Mouse (Mus musculus) midbrain, embryonic 11.5 days (tissue): ENCODE measurements around the gene Slc4a1. TPM values are rescaled to one million over a fixed set of nuclear protein-coding genes. Genes with fewer than 3 reads are reported as not detected.

Experiments
- ATAC-seq: fragments of 200-750 bp; cut with Nextera tagmentation; 2 replicates; pipeline ENCODE4 v1.8.0; 2017; ENCODE audit warnings: moderate TSS enrichment, moderate library complexity; ENCODE audit not compliant: low FRiP score
- DNase-seq: peaks from one replicate; pipeline ENCODE4 v3.0.0; 2015; ENCODE audit warnings: low spot score; ENCODE audit errors: missing footprints
- H3K27ac ChIP-seq: fragments of 300-500 bp; sonication (generic); 2 replicates; pipeline ENCODE4 v1.5.1; 2014; ENCODE audit warnings: low read depth, low read length
- H3K27me3 ChIP-seq: fragments of 300-500 bp; sonication (generic); 2 replicates; pipeline ENCODE4 v1.6.1; 2014; ENCODE audit warnings: mild to moderate bottlenecking, low read length, moderate library complexity, mixed read lengths; ENCODE audit not compliant: control insufficient read depth, insufficient read depth
- H3K36me3 ChIP-seq: fragments of 300-500 bp; sonication (generic); 2 replicates; pipeline ENCODE4 v1.6.1; 2014; ENCODE audit warnings: mild to moderate bottlenecking, low read length, moderate library complexity, mixed read lengths; ENCODE audit not compliant: control insufficient read depth, insufficient read depth
- H3K4me1 ChIP-seq: fragments of 300-500 bp; sonication (generic); 2 replicates; pipeline ENCODE4 v1.6.1; 2014; ENCODE audit warnings: low read length; ENCODE audit not compliant: control insufficient read depth, insufficient read depth
- H3K4me2 ChIP-seq: fragments of 300-500 bp; sonication (generic); 2 replicates; pipeline ENCODE4 v1.6.1; 2014; ENCODE audit warnings: mild to moderate bottlenecking, moderate library complexity
- H3K4me3 ChIP-seq: fragments of 300-500 bp; sonication (generic); 2 replicates; pipeline ENCODE4 v1.5.1; 2014; ENCODE audit warnings: low read depth, low read length
- H3K9ac ChIP-seq: fragments of 300-500 bp; sonication (generic); 2 replicates; pipeline ENCODE4 v1.6.1; 2014; ENCODE audit warnings: low read length
- H3K9me3 ChIP-seq: fragments of 300-500 bp; sonication (generic); 2 replicates; pipeline ENCODE4 v1.6.1; 2016; ENCODE audit warnings: low read length; ENCODE audit not compliant: control insufficient read depth
- WGBS: fragments of 180-500 bp; shearing (Covaris S2); extraction: QIAGEN DNeasy Blood & Tissue Kit; methylation state at CpG from one replicate; pipeline ENCODE4 v1.1.7; 2014; 5-methylcytosine and 5-hydroxymethylcytosine counted together
- polyA plus RNA-seq: library from polyadenylated mRNA; unstranded; fragments of >200 nt; fragmentation: Nextera tagmentation; extraction: Ambion mirVana; gene quantifications from 2 replicates; pipeline ENCODE4 v1.2.1, GENCODE M21; 2014

Slc4a1 gene
- polyA plus RNA-seq, 1 experiment from 2014 or later: 30.6 TPM

- under 1% methylated on average over 25 of the region's 25 CpGs for WGBS
- H3K27me3 ChIP-seq: no peaks in the 10 kb centered on the region
Observed at GRCm38 (mm10) chr11:102319410-102319792, 46.6 kb downstream of the Slc4a1 start, which contains the start of gene Ubtf. Gene Ubtf (minus strand): TSS chr11:102319742.

DNA sequence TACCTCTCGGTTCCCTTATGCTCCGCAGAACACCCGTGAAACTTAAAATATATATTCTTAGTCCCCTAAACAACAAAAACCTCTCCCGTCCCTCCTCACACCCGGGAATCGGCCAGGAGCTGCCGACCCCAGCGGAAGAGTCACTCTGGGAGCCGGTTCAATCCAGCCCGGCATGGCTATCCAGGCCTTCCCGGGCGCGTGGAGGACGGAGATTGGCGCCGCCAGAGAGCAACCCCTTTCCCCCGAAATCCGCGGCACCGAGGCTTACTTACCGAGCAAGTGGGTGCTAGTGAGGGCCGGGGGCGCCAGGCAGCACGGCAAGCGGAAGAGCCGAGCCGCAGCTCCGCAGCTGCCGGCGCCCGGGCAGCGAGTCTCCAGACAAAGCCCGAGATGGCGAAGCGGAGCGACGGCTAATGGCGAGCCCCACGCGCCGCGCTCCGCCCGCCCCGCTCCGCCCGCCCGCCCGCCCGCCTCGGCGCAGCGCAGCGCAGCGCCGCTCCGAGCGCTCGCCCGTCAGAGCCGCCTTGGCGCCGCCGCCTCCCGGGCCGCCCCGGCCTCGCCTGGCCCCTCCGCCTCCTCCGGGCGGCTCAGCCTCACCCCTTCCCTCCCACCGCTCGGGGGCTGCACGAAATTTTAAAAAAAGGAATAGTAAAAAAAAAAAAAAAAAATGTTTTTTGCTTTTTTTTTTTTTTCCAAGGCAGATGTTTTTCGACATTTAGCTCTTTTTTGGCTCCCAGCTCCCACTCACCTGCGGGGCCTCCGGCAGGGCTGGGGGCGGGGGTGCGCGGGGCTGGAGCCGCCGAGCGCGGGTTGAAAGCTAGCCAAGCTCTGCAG, 47.2 kb downstream of the Slc4a1 start:
- 0% methylated on average over 70 of the region's 84 CpGs for WGBS
- H3K4me3 ChIP-seq: peak overlapping the region; percentile 98
- no peak for ATAC-seq

More at GRCm38 (mm10) chr11:102319410-102319792, 46.6 kb downstream of the Slc4a1 start, which contains the start of gene Ubtf:
- DNase-seq (peak; percentile 96), ATAC-seq (peak; percentile 26)
- H3K36me3 ChIP-seq: 0 out of 2 replicates have a peak, but pooled peaks cover under 1% of the 10 kb centered on the region
- H3K9me3 ChIP-seq: no peaks in the 10 kb centered on the region
- H3K4me2 ChIP-seq: peak within 1 kb of the TSS; percentile 86
- H3K9ac ChIP-seq: peak within 1 kb of the TSS; percentile 100
- H3K27ac ChIP-seq: peak within 1 kb of the TSS; percentile 97
- H3K4me3 ChIP-seq: peak within 1 kb of the TSS; percentile 98
- H3K4me1 ChIP-seq: peaks cover 16% of the 10 kb centered on the region

DNA sequence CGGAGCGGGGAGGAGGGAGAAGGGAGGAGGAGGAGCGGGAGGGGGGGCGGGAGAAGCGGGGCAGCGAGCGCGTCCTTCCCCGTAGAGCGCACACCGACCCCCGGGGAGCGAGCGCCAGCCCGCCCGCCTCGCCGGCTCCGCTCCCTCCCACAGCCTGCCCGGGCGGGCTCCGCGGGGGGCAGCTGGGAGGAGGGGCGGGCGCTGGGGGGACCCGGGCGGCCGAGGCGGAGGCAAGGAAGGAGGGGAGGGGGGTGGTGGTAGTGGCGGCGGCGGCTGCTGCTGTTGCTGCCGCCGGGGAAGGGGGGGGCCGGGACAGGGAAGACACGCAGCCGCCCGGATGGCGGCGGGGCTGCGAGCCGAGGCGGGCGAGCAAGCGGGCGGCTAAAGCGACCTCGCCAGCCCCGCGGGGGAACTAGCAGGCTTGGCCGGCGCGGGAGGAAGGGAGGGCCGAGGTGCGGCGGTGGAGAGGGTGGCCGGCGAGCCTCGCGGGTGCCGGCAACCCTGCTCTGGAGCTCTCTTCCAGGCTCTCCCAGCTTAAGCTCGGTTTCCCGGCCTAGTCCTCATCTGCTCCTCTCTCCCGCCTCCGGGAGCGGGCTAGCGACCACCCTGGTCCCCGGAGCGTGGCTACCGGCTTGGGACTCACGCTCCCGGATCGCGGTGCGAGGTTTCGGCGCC, 48.0 kb downstream of the Slc4a1 start:
- H3K4me1 ChIP-seq: peaks cover 16% of the 10 kb centered on the region
- H3K4me3 ChIP-seq: peak overlapping the region; percentile 98
- DNase-seq: peak; percentile 98
- H3K4me2 ChIP-seq: peak overlapping the region; percentile 86
- H3K27me3 ChIP-seq: no peaks in the 10 kb centered on the region
- WGBS: 1% methylated on average over 47 of the region's 77 CpGs
- H3K36me3 ChIP-seq: peaks cover 10% of the 10 kb centered on the region; the same call in 1 of the 2 replicates
- no peaks in the 10 kb centered on the region for H3K9me3 ChIP-seq
- H3K27ac ChIP-seq: peak overlapping the region; percentile 97
- peak overlapping the region; percentile 100 for H3K9ac ChIP-seq
- peak; percentile 55 for ATAC-seq

More for the DNA sequence above, 47.2 kb downstream of the Slc4a1 start:
- H3K36me3 ChIP-seq: peaks cover 6% of the 10 kb centered on the region; the same call in 1 of the 2 replicates
- peak overlapping the region; percentile 97 for H3K27ac ChIP-seq
- DNase-seq: no peak
- no peaks in the 10 kb centered on the region for H3K27me3 ChIP-seq
- H3K9me3 ChIP-seq: no peaks in the 10 kb centered on the region
- peaks cover 16% of the 10 kb centered on the region for H3K4me1 ChIP-seq
- H3K9ac ChIP-seq: peak overlapping the region; percentile 100
- H3K4me2 ChIP-seq: peak overlapping the region; percentile 86

GRCm38 (mm10) chr11:102317298-102317900, 48.6 kb downstream of the Slc4a1 start:
- Histone ChIP-seq H3K27me3 (no peaks in the 10 kb centered on the region), H3K4me1 (peaks cover 16% of the 10 kb centered on the region), H3K4me3 (peak overlapping the region; percentile 98), H3K9ac (peak overlapping the region; percentile 100), H3K9me3 (no peaks in the 10 kb centered on the region), H3K36me3 (peaks cover 10% of the 10 kb centered on the region; the same call in 1 of the 2 replicates), H3K27ac (peak overlapping the region; percentile 97), H3K4me2 (peak overlapping the region; percentile 86)
- WGBS: under 1% methylated on average over 77 of the region's 87 CpGs
- ATAC-seq (peak; percentile 14), DNase-seq (peak; percentile 97)

GRCm38 (mm10) chr11:102316572-102317297, 49.3 kb downstream of the Slc4a1 start:
- H3K27me3 ChIP-seq: no peaks in the 10 kb centered on the region
- H3K9ac ChIP-seq: peak overlapping the region; percentile 100
- H3K4me1 ChIP-seq: peaks cover 16% of the 10 kb centered on the region
- DNase-seq (peak; percentile 98), ATAC-seq (peak; percentile 36)
- no peaks in the 10 kb centered on the region for H3K9me3 ChIP-seq
- H3K36me3 ChIP-seq: peaks cover 10% of the 10 kb centered on the region; the same call in 1 of the 2 replicates
- peak overlapping the region; percentile 86 for H3K4me2 ChIP-seq
- H3K4me3 ChIP-seq: peak overlapping the region; percentile 98
- under 1% methylated on average over 65 of the region's 80 CpGs for WGBS
- H3K27ac ChIP-seq: peak overlapping the region; percentile 97

DNA sequence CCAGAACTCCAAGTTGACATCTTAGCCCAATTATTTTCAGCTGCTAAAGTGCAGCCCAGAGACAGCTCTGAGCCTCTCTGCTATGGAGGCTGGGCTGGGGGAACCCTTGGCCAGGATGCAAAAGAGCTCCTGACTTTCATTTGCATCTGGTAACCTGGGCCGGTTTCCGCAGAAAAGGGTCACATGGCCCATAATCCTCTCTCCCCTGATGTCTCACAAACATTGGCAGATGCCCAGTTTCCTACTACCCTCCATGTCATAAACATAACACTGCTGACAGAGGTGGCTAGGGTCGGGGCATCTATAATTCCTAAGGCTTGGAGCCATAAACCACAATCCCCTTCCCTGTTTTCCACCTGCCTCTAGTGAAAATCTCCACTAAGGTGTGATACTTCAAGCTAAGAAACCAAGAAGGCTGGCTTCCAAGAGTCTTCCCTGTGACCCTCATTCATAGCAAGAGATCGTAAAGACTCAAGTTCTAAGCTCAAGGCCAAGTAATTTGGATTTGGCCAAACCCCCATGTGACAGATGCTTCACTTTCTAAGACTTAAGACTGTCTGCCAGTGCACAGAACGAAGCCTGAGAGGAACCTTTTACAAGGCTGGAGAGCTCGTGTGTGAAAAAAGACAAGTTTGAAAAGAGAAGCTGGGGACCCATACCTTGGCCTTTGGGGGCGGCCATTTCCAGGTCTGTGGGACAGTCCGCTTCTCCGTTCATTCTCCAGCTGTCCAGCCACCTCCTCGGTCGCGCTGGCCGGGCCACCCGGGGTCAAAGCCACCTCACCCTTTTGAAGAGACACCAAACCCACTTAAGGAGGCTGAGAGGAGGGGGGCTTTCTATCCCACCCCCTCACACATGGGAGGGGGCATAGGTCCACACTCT, 50.1 kb downstream of the Slc4a1 start:
- ATAC-seq (no peak), DNase-seq (peak; percentile 91)
- Histone ChIP-seq H3K9ac (peak overlapping the region; percentile 100), H3K27me3 (no peaks in the 10 kb centered on the region), H3K4me2 (peak overlapping the region; percentile 86), H3K36me3 (peaks cover 10% of the 10 kb centered on the region; the same call in 1 of the 2 replicates), H3K4me3 (peak overlapping the region; percentile 98), H3K4me1 (peaks cover 21% of the 10 kb centered on the region), H3K27ac (peak overlapping the region; percentile 27; the same call in 1 of the 2 replicates), H3K9me3 (no peaks in the 10 kb centered on the region)
- WGBS: 13% methylated on average over 14 of the region's 14 CpGs

GRCm38 (mm10) chr11:102314321-102314720, 51.7 kb downstream of the Slc4a1 start:
- Histone ChIP-seq H3K9ac (no peak overlapping the region), H3K9me3 (no peaks in the 10 kb centered on the region), H3K4me3 (no peak overlapping the region), H3K4me2 (no peak overlapping the region), H3K27me3 (no peaks in the 10 kb centered on the region), H3K27ac (no peak overlapping the region), H3K36me3 (peaks cover 13% of the 10 kb centered on the region; the same call in 1 of the 2 replicates), H3K4me1 (peaks cover 31% of the 10 kb centered on the region)
- 89% methylated on average over 12 of the region's 12 CpGs for WGBS
- no peak for ATAC-seq
- peak; percentile 72 for DNase-seq
